Mouse (Mus musculus) embryonic facial prominence, embryonic 10.5 days (tissue): ENCODE measurements at regions not wholly inside any gene's neighbourhood (a gene's known extent, or its start where the extent isn't known, plus 50 kb on each side); places are given as distances from the start of the nearest gene placed in this dataset.

Source experiments
- DNase-seq: peaks from one replicate; pipeline ENCODE4 v3.0.0-alpha.2; 2017; ENCODE audit warnings: low spot score
- H3K27ac ChIP-seq: fragments of 300-500 bp; sonication (generic); replicated peaks from 2 replicates; pipeline ENCODE4 v1.5.1; 2016; ENCODE audit warnings: mild to moderate bottlenecking
- H3K27me3 ChIP-seq: fragments of 300-500 bp; sonication (generic); replicated peaks from 2 replicates; pipeline ENCODE4 v1.6.1; 2016; ENCODE audit warnings: low read depth, mild to moderate bottlenecking; ENCODE audit not compliant: poor library complexity, severe bottlenecking
- H3K36me3 ChIP-seq: fragments of 300-500 bp; sonication (generic); replicated peaks from 2 replicates; pipeline ENCODE4 v1.6.1; 2016; ENCODE audit warnings: mild to moderate bottlenecking, moderate library complexity
- H3K4me1 ChIP-seq: fragments of 300-500 bp; sonication (generic); 2 replicates; pipeline ENCODE4 v1.6.1; 2016
- H3K4me3 ChIP-seq: fragments of 300-500 bp; sonication (generic); 2 replicates; pipeline ENCODE4 v1.5.1; 2016; ENCODE audit warnings: mild to moderate bottlenecking, moderate library complexity
- H3K9me3 ChIP-seq: fragments of 300-500 bp; sonication (generic); 2 replicates; pipeline ENCODE4 v1.6.1; 2016; ENCODE audit warnings: mild to moderate bottlenecking
- WGBS: fragments of 180-500 bp; shearing (Covaris S2); methylation state at CpG from one replicate; pipeline ENCODE4 v1.1.7; 2016; 5-methylcytosine and 5-hydroxymethylcytosine counted together

- no peak overlapping the region for H3K27ac ChIP-seq
- 90% methylated on average over 1 of the region's 1 CpGs for WGBS
Measured at GRCm38 (mm10) chr5:58705561-58705960, 987.8 kb downstream of the Pcdh7 start.

GRCm38 (mm10) chr5:58712381-58712780 is 994.6 kb downstream of the Pcdh7 start:
- H3K9me3 ChIP-seq = no peaks in the 10 kb centered on the region
- H3K27ac ChIP-seq = no peak overlapping the region
- no peak for DNase-seq
- no peaks in the 10 kb centered on the region for H3K4me1 ChIP-seq
- no peak overlapping the region for H3K4me3 ChIP-seq
- no peaks in the 10 kb centered on the region for H3K36me3 ChIP-seq
- H3K27me3 ChIP-seq = no peaks in the 10 kb centered on the region
- WGBS = 65% methylated on average over 1 of the region's 1 CpGs

More at GRCm38 (mm10) chr5:58705561-58705960, 987.8 kb downstream of the Pcdh7 start:
- H3K4me1 ChIP-seq = no peaks in the 10 kb centered on the region
- no peak for DNase-seq
- no peaks in the 10 kb centered on the region for H3K36me3 ChIP-seq
- H3K9me3 ChIP-seq = no peaks in the 10 kb centered on the region
- no peaks in the 10 kb centered on the region for H3K27me3 ChIP-seq
- no peak overlapping the region for H3K4me3 ChIP-seq

GRCm38 (mm10) chr5:58733366-58733765 is 1015.6 kb downstream of the Pcdh7 start:
- Histone ChIP-seq H3K27me3 (no peaks in the 10 kb centered on the region), H3K9me3 (no peaks in the 10 kb centered on the region), H3K4me3 (no peak overlapping the region), H3K27ac (no peak overlapping the region), H3K4me1 (no peaks in the 10 kb centered on the region), H3K36me3 (no peaks in the 10 kb centered on the region)
- no peak for DNase-seq
- WGBS = 98% methylated on average over 3 of the region's 3 CpGs

GRCm38 (mm10) chr5:58733961-58734360 is 1016.2 kb downstream of the Pcdh7 start:
- no peak overlapping the region for H3K27ac ChIP-seq
- no peaks in the 10 kb centered on the region for H3K4me1 ChIP-seq
- no peaks in the 10 kb centered on the region for H3K27me3 ChIP-seq
- no peaks in the 10 kb centered on the region for H3K9me3 ChIP-seq
- 87% methylated on average over 2 of the region's 2 CpGs for WGBS
- H3K4me3 ChIP-seq = no peak overlapping the region
- H3K36me3 ChIP-seq = no peaks in the 10 kb centered on the region
- DNase-seq = no peak

GRCm38 (mm10) chr5:58736610-58737009 is 1018.8 kb downstream of the Pcdh7 start:
- no peaks in the 10 kb centered on the region for H3K36me3 ChIP-seq
- no peaks in the 10 kb centered on the region for H3K4me1 ChIP-seq
- H3K27me3 ChIP-seq = no peaks in the 10 kb centered on the region
- no peak overlapping the region for H3K4me3 ChIP-seq
- WGBS = 58% methylated on average over 9 of the region's 9 CpGs
- peak; percentile 49 for DNase-seq
- no peak overlapping the region for H3K27ac ChIP-seq
- H3K9me3 ChIP-seq = no peaks in the 10 kb centered on the region

- DNase-seq = no peak
- Histone ChIP-seq H3K27me3 (no peaks in the 10 kb centered on the region), H3K36me3 (no peaks in the 10 kb centered on the region), H3K4me3 (no peak overlapping the region), H3K9me3 (no peaks in the 10 kb centered on the region), H3K4me1 (no peaks in the 10 kb centered on the region), H3K27ac (no peak overlapping the region)
- 77% methylated on average over 4 of the region's 4 CpGs for WGBS
Measured at GRCm38 (mm10) chr5:58737264-58737883, 1019.6 kb downstream of the Pcdh7 start.

GRCm38 (mm10) chr5:58738041-58738440 is 1020.3 kb downstream of the Pcdh7 start:
- Histone ChIP-seq H3K36me3 (no peaks in the 10 kb centered on the region), H3K4me3 (no peak overlapping the region), H3K4me1 (no peaks in the 10 kb centered on the region), H3K27ac (no peak overlapping the region), H3K27me3 (no peaks in the 10 kb centered on the region), H3K9me3 (no peaks in the 10 kb centered on the region)
- WGBS = 77% methylated on average over 4 of the region's 4 CpGs
- DNase-seq = no peak

GRCm38 (mm10) chr5:58740759-58741158 is 1023.0 kb downstream of the Pcdh7 start:
- 73% methylated on average over 1 of the region's 1 CpGs for WGBS
- H3K27ac ChIP-seq = no peak overlapping the region
- no peaks in the 10 kb centered on the region for H3K36me3 ChIP-seq
- no peaks in the 10 kb centered on the region for H3K27me3 ChIP-seq
- H3K4me1 ChIP-seq = no peaks in the 10 kb centered on the region
- no peaks in the 10 kb centered on the region for H3K9me3 ChIP-seq
- no peak overlapping the region for H3K4me3 ChIP-seq
- DNase-seq = no peak

GRCm38 (mm10) chr5:58747684-58748083 is 1029.9 kb downstream of the Pcdh7 start:
- no peak for DNase-seq
- Histone ChIP-seq H3K36me3 (no peaks in the 10 kb centered on the region), H3K9me3 (no peaks in the 10 kb centered on the region), H3K27ac (no peak overlapping the region), H3K4me3 (no peak overlapping the region), H3K4me1 (peaks cover 8% of the 10 kb centered on the region; the same call in 1 of the 2 replicates), H3K27me3 (no peaks in the 10 kb centered on the region)
- WGBS = 22% methylated on average over 6 of the region's 6 CpGs

- no peak overlapping the region for H3K27ac ChIP-seq
- no peak for DNase-seq
- WGBS = 76% methylated on average over 6 of the region's 6 CpGs
- no peaks in the 10 kb centered on the region for H3K36me3 ChIP-seq
- H3K27me3 ChIP-seq = no peaks in the 10 kb centered on the region
- no peak overlapping the region for H3K4me3 ChIP-seq
- no peaks in the 10 kb centered on the region for H3K9me3 ChIP-seq
- H3K4me1 ChIP-seq = peaks cover 8% of the 10 kb centered on the region; the same call in 1 of the 2 replicates
Measured at GRCm38 (mm10) chr5:58751777-58752176, 1034.0 kb downstream of the Pcdh7 start.
